Mouse (Mus musculus) bone marrow macrophage, adult 2 months (primary cell): Measurements from ENCODE around the gene Strn4. TPM values are rescaled to one million over a fixed set of nuclear protein-coding genes. Genes with fewer than 3 reads are reported as not detected.

ENCODE experiments used
- H3K27ac ChIP-seq: 2 replicates; pipeline ENCODE4 v1.5.1; 2012; ENCODE audit warnings: low read depth, low read length; ENCODE audit not compliant: insufficient read depth
- H3K4me1 ChIP-seq: 2 replicates; pipeline ENCODE4 v1.6.1; 2012; ENCODE audit warnings: low read length; ENCODE audit not compliant: control insufficient read depth, insufficient read depth
- H3K4me3 ChIP-seq: 2 replicates; pipeline ENCODE4 v1.5.1; 2012; ENCODE audit warnings: mild to moderate bottlenecking, low read length, moderate library complexity; ENCODE audit not compliant: insufficient read depth
- CTCF ChIP-seq: IDR thresholded peaks from 2 replicates; pipeline ENCODE4 v1.5.1; 2012; ENCODE audit warnings: low read depth, mild to moderate bottlenecking, low read length, moderate library complexity
- POLR2A ChIP-seq: IDR thresholded peaks from 2 replicates; pipeline ENCODE4 v1.6.1; 2012; ENCODE audit warnings: mild to moderate bottlenecking, low read depth, low read length, borderline replicate concordance
- polyA plus RNA-seq: library from polyadenylated mRNA; stranded (reverse); fragments of >200 nt; gene quantifications from 2 replicates; pipeline ENCODE4 v1.2.4, GENCODE M21; 2012; ENCODE audit not compliant: missing spikeins, insufficient read depth, insufficient read length

Strn4 gene
- polyA plus RNA-seq, 1 experiment = 56.6 TPM

DNA sequence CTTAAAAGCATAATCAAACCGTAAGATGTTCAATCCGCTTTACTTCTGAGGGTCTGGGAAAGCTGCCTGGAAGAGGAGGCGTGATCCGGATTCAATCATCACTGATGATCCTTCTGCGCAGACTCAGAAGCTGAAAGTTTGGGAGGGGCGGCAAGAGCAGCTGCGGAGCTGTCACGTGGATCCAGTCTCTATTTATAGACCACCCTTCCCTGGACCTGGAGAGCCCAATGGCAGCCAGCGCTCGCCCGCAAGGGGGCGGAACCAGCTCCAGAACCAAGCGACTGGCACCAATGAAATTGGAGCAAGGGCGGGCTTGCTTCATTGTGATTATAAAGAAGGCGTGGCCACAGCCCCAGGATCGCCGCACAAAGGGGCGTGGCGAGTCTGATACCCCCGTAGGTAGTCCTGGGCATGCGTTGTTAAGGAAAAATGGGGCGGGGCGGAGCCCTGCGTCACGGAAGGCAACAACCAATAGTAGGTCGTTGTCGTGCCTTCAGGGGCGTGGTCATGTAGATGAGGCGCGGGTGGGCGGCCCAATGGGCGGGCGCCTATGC, 59.1 kb downstream of the Strn4 start:
- Histone ChIP-seq H3K4me1 (no peaks in the 10 kb centered on the region), H3K27ac (peak overlapping the region; percentile 67), H3K4me3 (peak overlapping the region; percentile 53)
- TF ChIP-seq CTCF (no peak), POLR2A (no peak)

DNA sequence AGATGAGACGGTGACA, 59.4 kb downstream of the Strn4 start, which contains the start of gene Dact3:
Dact3 (plus strand) TSS at position 8 of the 16 bp plus-strand sequence.
- TF ChIP-seq POLR2A (no peak), CTCF (no peak)
- Histone ChIP-seq H3K4me3 (peak within 1 kb of the TSS; percentile 55), H3K4me1 (no peaks in the 10 kb centered on the region; the same call in 1 of the 2 replicates), H3K27ac (peak within 1 kb of the TSS; percentile 67)

DNA sequence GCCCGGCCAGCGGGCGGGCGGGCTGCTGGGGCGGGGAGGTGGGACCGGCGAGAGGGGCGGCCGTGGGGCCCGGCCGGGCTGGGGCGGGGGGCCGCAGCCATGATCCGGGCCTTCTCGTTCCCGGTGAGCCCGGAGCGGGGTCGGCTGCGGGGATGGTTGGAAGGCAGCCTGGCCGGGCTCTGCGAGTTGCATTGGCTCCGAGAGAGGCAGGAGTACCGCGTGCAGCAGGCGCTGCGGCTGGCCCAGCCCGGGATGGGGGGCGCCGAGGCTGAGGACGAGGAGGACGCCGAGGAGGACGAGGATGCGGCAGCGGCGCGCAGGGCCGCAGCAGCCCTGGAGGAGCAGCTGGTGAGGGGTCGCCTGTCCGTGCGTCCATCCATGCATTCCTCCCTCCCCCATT, 59.6 kb downstream of the Strn4 start:
- H3K27ac ChIP-seq = no peak overlapping the region
- TF ChIP-seq CTCF (no peak), POLR2A (no peak)

DNA sequence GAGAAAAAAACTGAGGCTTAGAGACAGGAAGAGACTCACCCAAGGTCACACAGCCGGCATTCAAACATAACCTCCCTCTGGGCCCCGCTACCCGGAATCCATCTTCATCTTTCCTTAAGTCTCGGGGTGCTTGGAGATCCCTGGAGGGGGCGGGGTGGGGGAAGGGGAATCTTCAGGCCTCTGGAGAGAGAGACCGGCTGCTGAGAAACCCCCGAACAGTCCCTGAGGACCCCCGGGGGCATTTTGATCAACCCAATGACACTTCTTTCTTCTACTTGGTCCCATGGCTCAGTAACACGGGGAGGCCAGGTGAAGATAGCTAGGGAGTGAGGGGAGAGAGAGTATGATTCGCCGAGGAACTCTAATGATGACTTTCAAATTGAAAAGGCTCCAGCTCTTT, 60.3 kb downstream of the Strn4 start:
- no peak overlapping the region for H3K4me3 ChIP-seq
- H3K27ac ChIP-seq = no peak overlapping the region
- peaks cover 8% of the 10 kb centered on the region for H3K4me1 ChIP-seq
- TF ChIP-seq CTCF = no peak
- no peak for TF ChIP-seq POLR2A

More for the DNA sequence above, 59.6 kb downstream of the Strn4 start:
- Histone ChIP-seq H3K4me3 (peak overlapping the region; percentile 55), H3K4me1 (peaks cover 2% of the 10 kb centered on the region)

DNA sequence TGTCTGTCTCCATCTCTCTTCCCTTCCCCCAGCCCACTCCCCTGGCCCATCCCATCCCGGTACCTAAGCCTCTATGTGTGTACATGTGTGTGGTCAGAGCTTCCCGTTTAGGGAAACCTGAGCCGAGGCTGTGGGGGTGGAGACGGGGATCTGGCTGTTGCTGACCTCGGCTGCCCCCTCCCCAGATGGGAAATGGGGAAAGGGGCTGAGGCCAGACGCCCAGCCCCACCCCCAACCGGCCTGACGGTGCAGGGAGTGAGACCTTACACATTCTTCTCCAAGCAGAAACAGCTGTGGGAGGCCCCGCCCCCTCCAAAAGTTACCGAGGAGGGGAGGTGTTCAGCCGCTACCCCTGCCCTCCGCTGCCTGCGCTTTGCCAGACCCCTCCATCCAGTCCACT, 60.9 kb downstream of the Strn4 start:
- H3K4me1 ChIP-seq = peaks cover 8% of the 10 kb centered on the region
- H3K4me3 ChIP-seq = no peak overlapping the region
- H3K27ac ChIP-seq = no peak overlapping the region
- TF ChIP-seq POLR2A (no peak), CTCF (no peak)

DNA sequence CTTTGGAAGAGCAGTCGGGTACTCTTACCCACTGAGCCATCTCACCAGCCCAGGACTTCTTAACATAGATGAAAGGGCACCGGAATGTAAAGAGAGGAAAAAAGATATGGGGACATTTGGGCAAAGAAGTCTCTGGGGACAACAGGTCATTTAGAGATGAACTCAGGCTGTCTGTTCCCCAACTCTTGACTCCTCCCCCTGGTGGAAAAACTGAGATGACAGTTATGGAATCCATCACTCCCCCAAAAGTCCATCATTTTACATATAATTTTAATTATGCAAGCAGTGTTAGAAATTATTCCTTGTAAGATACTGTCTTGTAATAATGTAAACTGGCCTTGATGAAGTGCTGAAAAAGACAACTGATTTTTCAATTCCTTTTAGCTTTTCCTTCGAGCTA, 62.0 kb downstream of the Strn4 start:
- peaks cover 8% of the 10 kb centered on the region for H3K4me1 ChIP-seq
- no peak overlapping the region for H3K27ac ChIP-seq
- no peak overlapping the region for H3K4me3 ChIP-seq
- no peak for TF ChIP-seq POLR2A
- TF ChIP-seq CTCF = no peak

DNA sequence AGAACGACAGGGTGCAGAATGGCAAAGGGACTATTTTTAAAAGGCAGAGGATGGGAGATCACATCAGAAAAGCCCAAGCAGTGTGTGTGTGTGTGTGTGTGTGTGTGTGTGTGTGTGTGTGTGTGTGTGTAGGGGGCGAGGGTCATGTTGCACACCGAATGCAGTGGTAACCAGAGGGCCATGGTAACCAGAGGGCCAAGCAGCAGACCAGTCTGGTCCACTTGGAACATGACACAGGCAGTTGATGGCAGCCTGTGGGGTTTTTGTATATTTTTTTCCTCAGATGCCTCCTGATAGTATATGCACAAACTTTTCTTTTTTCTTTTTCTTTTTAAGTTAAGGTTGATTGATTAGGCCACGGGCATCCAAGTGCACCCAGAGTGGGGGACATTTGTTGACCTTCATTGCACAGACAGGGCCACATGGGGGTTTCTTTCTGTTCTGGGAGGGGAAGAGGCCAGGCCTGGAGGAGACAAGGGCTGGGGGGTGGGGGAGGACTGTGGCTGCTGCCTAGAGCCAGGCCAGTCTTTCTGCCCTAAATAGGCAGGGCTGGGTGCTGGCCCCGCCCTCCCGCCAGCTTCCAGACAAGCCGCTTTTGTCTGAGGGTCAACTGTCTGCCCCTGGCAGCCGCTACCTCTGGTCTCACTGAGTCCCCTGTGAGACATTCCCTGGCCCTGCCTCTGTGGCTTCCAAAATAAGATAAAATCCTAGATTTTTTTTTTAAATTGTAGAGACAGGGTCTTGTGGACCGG, 64.3 kb downstream of the Strn4 start:
- Histone ChIP-seq H3K27ac (no peak overlapping the region), H3K4me3 (no peak overlapping the region), H3K4me1 (peaks cover 8% of the 10 kb centered on the region)
- no peak for TF ChIP-seq POLR2A
- no peak for TF ChIP-seq CTCF

DNA sequence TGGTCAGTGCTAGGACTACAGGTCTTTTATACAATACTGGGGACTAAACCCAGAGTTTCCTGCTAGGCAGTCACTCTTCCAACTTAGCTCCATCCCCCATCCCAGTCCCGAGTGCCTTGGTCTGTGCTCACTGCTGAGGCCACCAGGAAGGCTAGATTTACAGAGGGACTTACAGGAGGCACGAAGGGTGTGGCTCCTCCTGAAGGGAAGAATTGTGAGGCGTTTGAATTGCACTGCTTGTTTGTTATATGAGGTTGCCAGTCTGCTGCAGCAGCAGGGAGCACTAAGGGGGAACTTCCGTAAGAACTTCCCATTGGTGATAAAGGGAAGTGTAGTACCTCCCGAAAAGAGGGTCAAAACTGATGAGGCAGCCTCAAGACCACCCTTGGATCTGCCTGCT, 64.9 kb downstream of the Strn4 start:
- H3K4me1 ChIP-seq = peaks cover 8% of the 10 kb centered on the region
- H3K27ac ChIP-seq = no peak overlapping the region
- H3K4me3 ChIP-seq = no peak overlapping the region
- no peak for TF ChIP-seq CTCF
- no peak for TF ChIP-seq POLR2A

DNA sequence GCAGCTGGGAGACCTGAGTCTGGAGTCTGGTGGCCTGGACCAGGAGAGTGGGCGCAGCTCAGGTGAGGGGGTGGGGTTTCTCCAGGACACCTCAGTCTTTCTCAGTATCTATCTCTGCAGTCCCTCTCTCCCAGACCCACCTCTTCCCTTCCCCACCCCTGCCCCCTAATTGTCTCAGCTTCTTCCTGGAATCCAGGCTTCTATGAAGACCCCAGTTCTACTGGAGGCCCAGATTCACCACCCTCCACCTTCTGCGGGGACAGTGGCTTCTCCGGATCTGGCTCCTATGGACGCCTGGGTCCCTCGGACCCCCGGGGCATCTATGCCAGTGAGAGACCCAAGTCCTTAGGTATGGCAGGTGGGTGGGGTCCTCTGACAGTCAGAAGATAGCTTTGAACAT, 67.5 kb downstream of the Strn4 start:
- H3K4me1 ChIP-seq = peaks cover 8% of the 10 kb centered on the region
- no peak overlapping the region for H3K4me3 ChIP-seq
- H3K27ac ChIP-seq = no peak overlapping the region
- TF ChIP-seq CTCF (no peak), POLR2A (no peak)

DNA sequence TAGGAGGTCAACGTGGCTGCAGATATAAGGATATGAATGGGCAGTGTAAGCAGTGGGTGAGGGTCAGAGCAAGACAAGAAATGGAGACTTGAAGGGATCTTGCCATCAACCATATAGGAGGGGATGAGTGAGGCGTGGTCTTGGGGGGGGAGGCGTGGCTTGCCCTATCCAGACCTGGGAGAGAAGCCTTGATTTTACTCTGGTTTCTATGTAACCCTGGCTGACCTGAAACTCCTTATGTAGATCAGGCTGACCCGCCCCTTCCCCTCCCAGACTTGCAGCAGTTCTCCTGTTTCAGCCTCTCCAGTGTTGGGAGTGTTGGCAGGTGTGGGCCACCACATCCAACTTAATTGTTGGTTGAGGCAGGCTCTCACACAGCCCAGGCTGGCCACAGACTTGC, 68.6 kb downstream of the Strn4 start:
- no peak overlapping the region for H3K4me3 ChIP-seq
- peaks cover 8% of the 10 kb centered on the region for H3K4me1 ChIP-seq
- no peak for TF ChIP-seq CTCF
- no peak for TF ChIP-seq POLR2A
- H3K27ac ChIP-seq = no peak overlapping the region
